Mouse (Mus musculus) 416B (cell line): Measurements from ENCODE around the gene 4930447C04Rik.
A peak's percentile ranks its signal among the peaks of the same experiment; 100 is the strongest.

Experiments
- DNase-seq: peaks from one replicate; pipeline ENCODE4 v3.0.0; 2011; ENCODE audit warnings: low read depth

The 4930447C04Rik gene

GRCm38 (mm10) chr12:72943574-72944110, 3.1 kb upstream of the 4930447C04Rik start:
- no peak for DNase-seq

- DNase-seq: no peak
Observed at GRCm38 (mm10) chr12:72942171-72942570, 1.6 kb upstream of the 4930447C04Rik start.

GRCm38 (mm10) chr12:72941398-72942051, 951 bp upstream of the 4930447C04Rik start:
- no peak for DNase-seq

- no peak for DNase-seq
Observed at GRCm38 (mm10) chr12:72940822-72941397, 336 bp upstream of the 4930447C04Rik start.

GRCm38 (mm10) chr12:72939616-72940015, 958 bp downstream of the 4930447C04Rik start, which contains the start of gene Six6:
Six6 (plus strand) TSS chr12:72939892.
- no peak for DNase-seq

- DNase-seq: no peak
Observed at GRCm38 (mm10) chr12:72938600-72939490, 1.7 kb downstream of the 4930447C04Rik start.

- no peak for DNase-seq
Observed at GRCm38 (mm10) chr12:72938176-72938575, 2.4 kb downstream of the 4930447C04Rik start.

- DNase-seq: no peak
Observed at GRCm38 (mm10) chr12:72937537-72938120, 2.9 kb downstream of the 4930447C04Rik start.

GRCm38 (mm10) chr12:72936751-72937150, 3.8 kb downstream of the 4930447C04Rik start:
- DNase-seq: no peak

GRCm38 (mm10) chr12:72917159-72917993, 23.2 kb downstream of the 4930447C04Rik start:
- DNase-seq: no peak

- no peak for DNase-seq
Observed at GRCm38 (mm10) chr12:72854377-72855032, 86.1 kb downstream of the 4930447C04Rik start.

- no peak for DNase-seq
Observed at GRCm38 (mm10) chr12:72853406-72854076, 87.0 kb downstream of the 4930447C04Rik start.

- DNase-seq: no peak
Observed at GRCm38 (mm10) chr12:72852264-72852663, 88.3 kb downstream of the 4930447C04Rik start.

- DNase-seq: no peak
Observed at GRCm38 (mm10) chr12:72850146-72850545, 90.4 kb downstream of the 4930447C04Rik start.

- DNase-seq: peak; percentile 83
Observed at GRCm38 (mm10) chr12:72847725-72848124, 92.8 kb downstream of the 4930447C04Rik start.

- no peak for DNase-seq
Observed at GRCm38 (mm10) chr12:72845946-72846345, 94.6 kb downstream of the 4930447C04Rik start.

- peak; percentile 99 for DNase-seq
Observed at GRCm38 (mm10) chr12:72843973-72844620, 96.5 kb downstream of the 4930447C04Rik start.

GRCm38 (mm10) chr12:72843555-72843954, 97.0 kb downstream of the 4930447C04Rik start:
- DNase-seq: peak; percentile 36

GRCm38 (mm10) chr12:72843135-72843534, 97.4 kb downstream of the 4930447C04Rik start:
- DNase-seq: peak; percentile 28
